Mouse (Mus musculus): ENCODE data around the gene Ctf2. TPM values are rescaled to one million over a fixed set of nuclear protein-coding genes. Genes with fewer than 3 reads are reported as not detected.

Ctf2 gene
- total and polyA plus RNA-seq, 2 experiments: not detected

- Histone ChIP-seq H3K27me3 (ENCODE audit: control insufficient read depth, insufficient read depth, low read length) (no peaks in the 10 kb centered on the region), H3K27ac (replicated peaks; ENCODE audit: insufficient read depth, low read depth, low read length) (no peak overlapping the region), H3K9ac (ENCODE audit: low read depth, low read length) (no peak overlapping the region), H3K36me3 (ENCODE audit: control insufficient read depth, insufficient read depth, low read length) (no peaks in the 10 kb centered on the region), H3K4me3 (ENCODE audit: insufficient read depth, low read depth, low read length) (no peak overlapping the region), H3K4me1 (ENCODE audit: control insufficient read depth, insufficient read depth, low read length) (peaks cover 10% of the 10 kb centered on the region), H3K79me2 (ENCODE audit: control insufficient read depth, insufficient read depth, low read length) (no peaks in the 10 kb centered on the region)
- 7% methylated on average over 5 of the region's 5 CpGs for WGBS
- TF ChIP-seq POLR2A (IDR thresholded peaks at IDR 0.05; ENCODE audit: extremely low read depth, insufficient read depth, low read length) (no peak), CTCF (IDR thresholded peaks at IDR 0.05; ENCODE audit: low read depth, low read length) (peak; percentile 88)
- DNase-seq (ENCODE audit: extremely low read depth, low read depth, low spot score): peak; percentile 68
These were observed 57.0 kb downstream of the Ctf2 start for GRCm38 (mm10) chr7:127674977-127675376.

- TF ChIP-seq CTCF (IDR thresholded peaks at IDR 0.05; ENCODE audit: low read depth, low read length): no peak
- TF ChIP-seq POLR2A (IDR thresholded peaks at IDR 0.05; ENCODE audit: extremely low read depth, insufficient read depth, low read length): no peak
- DNase-seq (ENCODE audit: extremely low read depth, low read depth, low spot score): peak; percentile 68
- H3K9ac ChIP-seq (ENCODE audit: low read depth, low read length): 0 out of 2 replicates have a peak overlapping the region, but pooled peaks have one; percentile 17
- WGBS: 40% methylated on average over 4 of the region's 4 CpGs
- H3K27me3 ChIP-seq (ENCODE audit: control insufficient read depth, insufficient read depth, low read length): no peaks in the 10 kb centered on the region
- H3K4me1 ChIP-seq (ENCODE audit: control insufficient read depth, insufficient read depth, low read length): peaks cover 10% of the 10 kb centered on the region
- no peaks in the 10 kb centered on the region for H3K79me2 ChIP-seq (ENCODE audit: control insufficient read depth, insufficient read depth, low read length)
- no peak overlapping the region for H3K4me3 ChIP-seq (ENCODE audit: insufficient read depth, low read depth, low read length)
- peak overlapping the region; percentile 66 for H3K27ac ChIP-seq (replicated peaks; ENCODE audit: insufficient read depth, low read depth, low read length)
- H3K36me3 ChIP-seq (ENCODE audit: control insufficient read depth, insufficient read depth, low read length): no peaks in the 10 kb centered on the region
These were observed 59.2 kb downstream of the Ctf2 start for GRCm38 (mm10) chr7:127672776-127673175.

GRCm38 (mm10) chr7:127671880-127672774, 59.8 kb downstream of the Ctf2 start:
- Histone ChIP-seq H3K79me2 (ENCODE audit: control insufficient read depth, insufficient read depth, low read length) (no peaks in the 10 kb centered on the region), H3K4me3 (ENCODE audit: insufficient read depth, low read depth, low read length) (no peak overlapping the region), H3K36me3 (ENCODE audit: control insufficient read depth, insufficient read depth, low read length) (no peaks in the 10 kb centered on the region), H3K9ac (ENCODE audit: low read depth, low read length) (no peak overlapping the region), H3K27me3 (ENCODE audit: control insufficient read depth, insufficient read depth, low read length) (no peaks in the 10 kb centered on the region), H3K4me1 (ENCODE audit: control insufficient read depth, insufficient read depth, low read length) (peaks cover 10% of the 10 kb centered on the region), H3K27ac (replicated peaks; ENCODE audit: insufficient read depth, low read depth, low read length) (peak overlapping the region; percentile 66)
- peak; percentile 96 for DNase-seq (ENCODE audit: extremely low read depth, low read depth, low spot score)
- WGBS: 30% methylated on average over 11 of the region's 11 CpGs
- no peak for TF ChIP-seq POLR2A (IDR thresholded peaks at IDR 0.05; ENCODE audit: extremely low read depth, insufficient read depth, low read length)
- TF ChIP-seq CTCF (IDR thresholded peaks at IDR 0.05; ENCODE audit: low read depth, low read length): no peak

Other genes with a start within 250 kb of the Ctf2 start
- 10.9 and 13.8 TPM in 2 replicates for gene Srcap, start 220.2 kb downstream of the Ctf2 start, total RNA-seq (2014; rRNA removed)
- 8.9 and 9.6 TPM in 2 replicates for gene Srcap, start 220.2 kb downstream of the Ctf2 start, polyA plus RNA-seq (2012; rRNA removed)
- gene Gm42715, start 212.6 kb downstream of the Ctf2 start, total RNA-seq (2014; rRNA removed): 4.6 and 7.7 TPM in 2 replicates
- gene Gm42715, start 212.6 kb downstream of the Ctf2 start, polyA plus RNA-seq (2012; rRNA removed): 5.9 and 7.5 TPM in 2 replicates
- 2.7 and 2.8 TPM in 2 replicates for gene Tmem265, start 170.8 kb downstream of the Ctf2 start, total RNA-seq (2014; rRNA removed)
- 0.20 TPM in 1 of 2 replicates, not detected in the other for gene Tmem265, start 170.8 kb downstream of the Ctf2 start, polyA plus RNA-seq (2012; rRNA removed)
- 20.1 and 22.2 TPM in 2 replicates for gene Phkg2, start 158.8 kb downstream of the Ctf2 start, total RNA-seq (2014; rRNA removed)
- 33.4 and 40.5 TPM in 2 replicates for gene Phkg2, start 158.8 kb downstream of the Ctf2 start, polyA plus RNA-seq (2012; rRNA removed)
- 1.5 and 1.9 TPM in 2 replicates for gene Ccdc189, start 143.6 kb downstream of the Ctf2 start, total RNA-seq (2014; rRNA removed)
- gene Ccdc189, start 143.6 kb downstream of the Ctf2 start, polyA plus RNA-seq (2012; rRNA removed): 1.3 and 1.7 TPM in 2 replicates
- 14.5 and 18.3 TPM in 2 replicates for gene Rnf40, start 143.4 kb downstream of the Ctf2 start, total RNA-seq (2014; rRNA removed)
- 12.4 and 13.6 TPM in 2 replicates for gene Rnf40, start 143.4 kb downstream of the Ctf2 start, polyA plus RNA-seq (2012; rRNA removed)
- 5.0 and 7.0 TPM in 2 replicates for gene Zfp629, start 116.4 kb downstream of the Ctf2 start, total RNA-seq (2014; rRNA removed)
- gene Zfp629, start 116.4 kb downstream of the Ctf2 start, polyA plus RNA-seq (2012; rRNA removed): 4.8 and 5.8 TPM in 2 replicates
- 7.3 and 7.6 TPM in 2 replicates for gene Bcl7c, start 23.2 kb downstream of the Ctf2 start, total RNA-seq (2014; rRNA removed)
- 20.0 and 23.2 TPM in 2 replicates for gene Bcl7c, start 23.2 kb downstream of the Ctf2 start, polyA plus RNA-seq (2012; rRNA removed)
- gene Ctf1, start 19.4 kb downstream of the Ctf2 start, total RNA-seq (2014; rRNA removed): 2.7 and 4.4 TPM in 2 replicates
- gene Ctf1, start 19.4 kb downstream of the Ctf2 start, polyA plus RNA-seq (2012; rRNA removed): 10.5 and 15.9 TPM in 2 replicates
- 1.9 and 2.4 TPM in 2 replicates for gene Fbxl19, start 12.4 kb upstream of the Ctf2 start, total RNA-seq (2014; rRNA removed)
- 3.9 and 4.7 TPM in 2 replicates for gene Fbxl19, start 12.4 kb upstream of the Ctf2 start, polyA plus RNA-seq (2012; rRNA removed)
- gene Orai3, start 37.6 kb upstream of the Ctf2 start, total RNA-seq (2014; rRNA removed): 10.2 and 14.7 TPM in 2 replicates
- 21.1 and 26.6 TPM in 2 replicates for gene Orai3, start 37.6 kb upstream of the Ctf2 start, polyA plus RNA-seq (2012; rRNA removed)
- gene Setd1a, start 44.5 kb upstream of the Ctf2 start, total RNA-seq (2014; rRNA removed): 2.6 and 5.4 TPM in 2 replicates
- gene Setd1a, start 44.5 kb upstream of the Ctf2 start, polyA plus RNA-seq (2012; rRNA removed): 5.5 and 7.8 TPM in 2 replicates
- gene Gm49388, start 53.4 kb upstream of the Ctf2 start, total RNA-seq (2014; rRNA removed): not detected in 2 replicates
- not detected in 2 replicates for gene Gm49388, start 53.4 kb upstream of the Ctf2 start, polyA plus RNA-seq (2012; rRNA removed)
- gene Hsd3b7, start 68.4 kb upstream of the Ctf2 start, total RNA-seq (2014; rRNA removed): 458 and 477 TPM in 2 replicates
- 1,150 and 1,162 TPM in 2 replicates for gene Hsd3b7, start 68.4 kb upstream of the Ctf2 start, polyA plus RNA-seq (2012; rRNA removed)
- 16.7 and 18.5 TPM in 2 replicates for gene Stx4a, start 92.1 kb upstream of the Ctf2 start, total RNA-seq (2014; rRNA removed)
- gene Stx4a, start 92.1 kb upstream of the Ctf2 start, polyA plus RNA-seq (2012; rRNA removed): 34.7 and 38.3 TPM in 2 replicates
- 0.55 and 0.87 TPM in 2 replicates for gene Stx1b, start 92.4 kb upstream of the Ctf2 start, total RNA-seq (2014; rRNA removed)
- 7.9 TPM in 2 replicates for gene Stx1b, start 92.4 kb upstream of the Ctf2 start, polyA plus RNA-seq (2012; rRNA removed)
- gene Zfp646, start 144.1 kb upstream of the Ctf2 start, total RNA-seq (2014; rRNA removed): 8.8 and 11.5 TPM in 2 replicates
- 6.0 and 7.4 TPM in 2 replicates for gene Zfp646, start 144.1 kb upstream of the Ctf2 start, polyA plus RNA-seq (2012; rRNA removed)
- gene Zfp668, start 144.7 kb upstream of the Ctf2 start, total RNA-seq (2014; rRNA removed): 0.65 and 0.94 TPM in 2 replicates
- gene Zfp668, start 144.7 kb upstream of the Ctf2 start, polyA plus RNA-seq (2012; rRNA removed): 2.1 and 2.2 TPM in 2 replicates
- 2.3 and 2.5 TPM in 2 replicates for gene Prss53, start 158.8 kb upstream of the Ctf2 start, total RNA-seq (2014; rRNA removed)
- gene Prss53, start 158.8 kb upstream of the Ctf2 start, polyA plus RNA-seq (2012; rRNA removed): 9.2 and 12.0 TPM in 2 replicates
- not detected in 2 replicates for gene Gm21974, start 163.3 kb upstream of the Ctf2 start, total RNA-seq (2014; rRNA removed)
- not detected in 2 replicates for gene Gm21974, start 163.3 kb upstream of the Ctf2 start, polyA plus RNA-seq (2012; rRNA removed)
- 261 and 316 TPM in 2 replicates for gene Vkorc1, start 163.5 kb upstream of the Ctf2 start, total RNA-seq (2014; rRNA removed)
- 833 and 889 TPM in 2 replicates for gene Vkorc1, start 163.5 kb upstream of the Ctf2 start, polyA plus RNA-seq (2012; rRNA removed)
- 8.2 and 12.0 TPM in 2 replicates for gene Bckdk, start 171.9 kb upstream of the Ctf2 start, total RNA-seq (2014; rRNA removed)
- gene Bckdk, start 171.9 kb upstream of the Ctf2 start, polyA plus RNA-seq (2012; rRNA removed): 17.5 and 19.8 TPM in 2 replicates
- 15.8 and 18.3 TPM in 2 replicates for gene Kat8, start 180.3 kb upstream of the Ctf2 start, total RNA-seq (2014; rRNA removed)
- gene Kat8, start 180.3 kb upstream of the Ctf2 start, polyA plus RNA-seq (2012; rRNA removed): 11.5 and 12.6 TPM in 2 replicates
- 2.9 and 5.9 TPM in 2 replicates for gene Prss8, start 197.9 kb upstream of the Ctf2 start, total RNA-seq (2014; rRNA removed)
- gene Prss8, start 197.9 kb upstream of the Ctf2 start, polyA plus RNA-seq (2012; rRNA removed): 3.8 and 8.6 TPM in 2 replicates
- 8.1 and 8.7 TPM in 2 replicates for gene Prss36, start 214.6 kb upstream of the Ctf2 start, total RNA-seq (2014; rRNA removed)
- gene Prss36, start 214.6 kb upstream of the Ctf2 start, polyA plus RNA-seq (2012; rRNA removed): 17.2 and 18.2 TPM in 2 replicates
- 28.6 and 31.5 TPM in 2 replicates for gene Fus, start 235.3 kb upstream of the Ctf2 start, total RNA-seq (2014; rRNA removed)
- 64.8 and 102 TPM in 2 replicates for gene Fus, start 235.3 kb upstream of the Ctf2 start, polyA plus RNA-seq (2012; rRNA removed)